Mouse (Mus musculus) heart, postnatal 14 days (tissue): ENCODE data around the gene Scrn3. TPM values are rescaled to one million over a fixed set of nuclear protein-coding genes. Genes with fewer than 3 reads are reported as not detected.

Experiments used
- DNase-seq, 2 experiments: peaks; one replicate each; pipeline ENCODE4 v3.0.0; 2021 to 2022
- intact Hi-C: fragments of 180-260 bp; cut with DNase I; formaldehyde crosslinking; loops from one replicate; pipeline ENCODE4 v1.15.1; 2025
- total RNA-seq, 2 experiments: library from RNA; stranded (reverse); gene quantifications; 2 replicates each; pipeline ENCODE4 v1.2.3; 2021

Gene Scrn3
- total RNA-seq, 2 experiments from 2014 or later, result 19.2 to 19.3 TPM

DNA sequence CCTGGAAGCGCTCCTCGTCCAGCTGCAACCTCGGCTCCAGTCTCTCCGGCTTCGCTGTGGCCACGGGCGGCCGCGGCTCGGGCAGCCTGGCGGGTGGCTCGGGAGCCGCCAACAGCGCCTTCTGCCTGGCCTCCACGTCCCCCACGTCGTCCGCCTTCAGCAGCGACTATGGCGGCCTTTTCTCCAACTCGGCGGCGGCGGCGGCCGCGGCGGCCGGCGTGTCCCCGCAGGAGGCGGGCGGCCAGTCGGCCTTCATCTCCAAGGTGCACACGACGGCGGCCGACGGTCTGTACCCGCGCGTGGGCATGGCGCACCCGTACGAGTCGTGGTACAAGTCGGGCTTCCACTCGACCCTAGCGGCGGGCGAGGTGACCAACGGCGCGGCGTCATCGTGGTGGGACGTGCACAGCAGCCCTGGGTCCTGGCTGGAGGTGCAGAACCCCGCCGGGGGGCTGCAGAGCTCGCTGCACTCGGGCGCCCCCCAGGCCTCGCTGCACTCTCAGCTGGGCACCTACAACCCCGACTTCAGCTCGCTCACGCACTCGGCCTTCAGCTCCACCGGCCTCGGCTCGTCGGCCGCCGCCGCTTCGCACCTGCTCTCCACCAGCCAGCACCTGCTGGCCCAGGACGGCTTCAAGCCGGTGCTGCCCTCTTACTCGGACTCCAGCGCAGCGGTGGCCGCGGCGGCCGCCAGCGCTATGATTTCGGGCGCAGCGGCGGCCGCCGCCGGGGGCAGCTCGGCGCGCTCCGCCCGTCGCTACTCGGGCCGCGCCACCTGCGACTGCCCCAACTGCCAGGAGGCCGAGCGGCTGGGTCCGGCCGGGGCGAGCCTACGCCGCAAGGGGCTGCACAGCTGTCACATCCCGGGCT lies 38.9 kb upstream of the Scrn3 start:
- intact Hi-C loops, result loop anchor here (2.0 to 10.0 kb wide), 3 partner anchors 296 to 1737 kb away; partner anchors contain the start of genes Hoxd10 and Hoxd9
- peak in 1 of 2 experiments; percentile 41 for DNase-seq

GRCm38 (mm10) chr2:73274119-73274920 lies 38.1 kb upstream of the Scrn3 start:
- intact Hi-C loops, result loop anchor here (2.0 to 10.0 kb wide), 3 partner anchors 297 to 1738 kb away; partner anchors contain the start of genes Hoxd10 and Hoxd9

GRCm38 (mm10) chr2:73275261-73276040 lies 37.0 kb upstream of the Scrn3 start:
- no peak for DNase-seq
- intact Hi-C loops, result loop anchor here (2.0 to 10.0 kb wide), 6 partner anchors 548 to 1739 kb away; partner anchors contain the start of genes Hoxd10 and Hoxd9

More at GRCm38 (mm10) chr2:73274119-73274920, 38.1 kb upstream of the Scrn3 start:
- DNase-seq, result peak; percentile 56 to 58

GRCm38 (mm10) chr2:73276141-73276571 lies 36.2 kb upstream of the Scrn3 start:
- intact Hi-C loops, result loop anchor here (5.0 to 10.0 kb wide), 5 partner anchors 549 to 1419 kb away; partner anchors contain the start of genes Hoxd10 and Hoxd9
- DNase-seq, result peak in 1 of 2 experiments; percentile 13

- peak in 1 of 2 experiments; percentile 12 for DNase-seq
- intact Hi-C loops, result loop anchor here (5.0 to 10.0 kb wide), 5 partner anchors 550 to 1418 kb away; partner anchors contain the start of genes Hoxd10 and Hoxd9
Observed at GRCm38 (mm10) chr2:73277021-73277708, 35.2 kb upstream of the Scrn3 start.

DNA sequence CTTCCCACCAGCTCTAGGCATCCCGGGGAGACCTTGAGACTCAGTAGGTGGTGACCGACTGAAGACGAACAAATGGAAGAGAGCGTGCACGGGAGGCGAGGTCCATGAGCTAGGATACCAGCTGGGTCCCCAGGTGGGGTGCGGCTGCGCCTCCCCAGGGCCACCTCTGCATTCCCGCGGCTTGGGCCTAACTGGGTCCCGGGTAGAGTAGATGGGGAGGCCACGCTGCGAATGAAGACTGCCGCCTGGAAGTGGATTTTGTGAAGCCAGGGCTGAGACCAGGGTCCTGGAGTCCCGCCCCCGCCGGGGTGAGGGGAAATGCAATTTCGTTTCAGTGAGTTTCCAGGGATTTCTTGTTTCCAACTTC lies 34.7 kb upstream of the Scrn3 start:
- intact Hi-C loops, result loop anchor here (1.0 to 10.0 kb wide), 6 partner anchors 110 to 1417 kb away; partner anchors contain the start of genes Hoxd10 and Hoxd9
- peak in 1 of 2 experiments; percentile 22 for DNase-seq

- intact Hi-C loops, result loop anchor here (1.0 to 10.0 kb wide), 6 partner anchors 111 to 1417 kb away; partner anchors contain the start of genes Hoxd10 and Hoxd9
- peak; percentile 92 to 94 for DNase-seq
Observed at GRCm38 (mm10) chr2:73278131-73278854, 34.1 kb upstream of the Scrn3 start.

- peak in 1 of 2 experiments; percentile 10 for DNase-seq
- intact Hi-C loops, result loop anchor here (1.0 to 10.0 kb wide), 6 partner anchors 112 to 1416 kb away; partner anchors contain the start of genes Hoxd10 and Hoxd9
Observed at GRCm38 (mm10) chr2:73278869-73279268, 33.5 kb upstream of the Scrn3 start.

DNA sequence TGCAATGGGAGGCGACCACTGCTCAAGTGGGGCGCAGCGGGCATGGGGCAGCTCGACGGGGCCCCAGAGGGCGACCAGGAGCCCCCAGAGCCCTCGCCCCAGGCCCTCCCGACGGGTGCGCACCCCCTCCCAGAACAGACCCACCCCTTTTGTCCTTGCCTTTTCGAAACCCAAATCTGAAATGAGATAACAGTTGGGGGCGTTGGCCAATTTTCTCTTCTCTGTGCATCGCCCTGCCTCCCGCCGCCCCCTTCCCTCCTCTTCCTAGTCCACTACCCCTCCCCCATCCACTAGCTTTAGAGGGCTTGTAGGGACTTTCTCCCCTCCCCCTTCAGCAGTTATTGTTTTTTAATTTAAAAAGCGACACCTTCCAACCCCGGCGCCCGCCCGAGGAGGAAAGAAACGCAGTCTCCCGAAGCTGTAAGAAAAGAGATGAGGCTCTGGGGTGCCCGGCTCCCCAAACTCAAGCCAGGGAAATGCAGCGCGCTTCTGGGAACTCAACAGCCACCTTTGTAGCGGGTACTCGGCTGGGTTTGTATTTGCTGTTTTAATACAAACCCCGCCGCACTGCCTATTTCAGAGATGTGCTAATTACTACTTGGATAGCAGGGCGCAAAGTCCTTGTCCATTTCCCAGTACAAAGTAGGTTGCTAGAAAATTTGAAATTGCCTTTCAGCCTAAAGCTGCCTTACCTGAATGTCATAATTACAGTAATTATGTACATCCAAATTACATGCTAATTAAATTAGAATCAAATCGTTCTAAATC lies 32.9 kb upstream of the Scrn3 start:
- intact Hi-C loops, result loop anchor here (5.0 to 10.0 kb wide), 5 partner anchors 552 to 1415 kb away; partner anchors contain the start of genes Hoxd10 and Hoxd9
- peak in 1 of 2 experiments; percentile 11 for DNase-seq

- DNase-seq, result peak in 1 of 2 experiments; percentile 13
- intact Hi-C loops, result no loop called here
Observed at GRCm38 (mm10) chr2:73280356-73281047, 31.9 kb upstream of the Scrn3 start.

DNA sequence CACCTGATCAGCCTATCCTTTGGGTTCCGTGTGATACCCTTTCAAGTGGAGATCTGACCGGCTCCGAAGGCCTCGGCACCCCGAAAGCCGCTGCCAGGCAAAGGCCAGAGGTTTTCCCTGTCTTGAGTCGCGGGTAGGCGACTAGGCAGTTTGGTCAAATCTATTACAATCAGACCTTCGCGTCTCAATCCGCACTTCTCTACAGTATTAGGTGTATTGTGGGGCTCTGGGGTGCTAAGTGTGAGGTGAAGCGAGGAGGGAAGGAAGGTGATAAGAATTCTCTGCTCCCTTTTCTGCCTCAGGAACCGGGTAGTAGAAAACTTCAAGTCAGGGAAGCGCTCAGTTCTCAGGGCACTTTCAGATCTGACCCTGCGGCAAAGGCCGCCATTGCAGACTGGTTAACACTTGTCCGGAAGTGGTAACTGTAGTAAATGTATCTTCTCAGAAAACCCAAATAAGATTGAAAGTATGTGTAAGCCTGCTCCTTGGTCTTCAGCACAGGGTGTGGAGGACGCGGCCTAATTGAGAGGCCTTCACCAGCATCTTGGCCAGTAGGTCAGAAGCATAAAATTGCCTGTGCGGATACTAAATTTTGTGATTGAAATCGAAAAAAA lies 31.2 kb upstream of the Scrn3 start:
- DNase-seq, result no peak
- intact Hi-C loops, result no loop called here

- intact Hi-C loops, result no loop called here
- DNase-seq, result no peak
Observed at GRCm38 (mm10) chr2:73281707-73282106, 30.7 kb upstream of the Scrn3 start.

GRCm38 (mm10) chr2:73285630-73286029 lies 26.8 kb upstream of the Scrn3 start:
- intact Hi-C loops, result no loop called here

GRCm38 (mm10) chr2:73291130-73291529 lies 21.3 kb upstream of the Scrn3 start:
- intact Hi-C loops, result no loop called here
- DNase-seq, result no peak

More at GRCm38 (mm10) chr2:73285630-73286029, 26.8 kb upstream of the Scrn3 start:
- peak in 1 of 2 experiments; percentile 20 for DNase-seq

- intact Hi-C loops, result no loop called here
- DNase-seq, result no peak
Observed at GRCm38 (mm10) chr2:73295023-73295422, 17.4 kb upstream of the Scrn3 start.

DNA sequence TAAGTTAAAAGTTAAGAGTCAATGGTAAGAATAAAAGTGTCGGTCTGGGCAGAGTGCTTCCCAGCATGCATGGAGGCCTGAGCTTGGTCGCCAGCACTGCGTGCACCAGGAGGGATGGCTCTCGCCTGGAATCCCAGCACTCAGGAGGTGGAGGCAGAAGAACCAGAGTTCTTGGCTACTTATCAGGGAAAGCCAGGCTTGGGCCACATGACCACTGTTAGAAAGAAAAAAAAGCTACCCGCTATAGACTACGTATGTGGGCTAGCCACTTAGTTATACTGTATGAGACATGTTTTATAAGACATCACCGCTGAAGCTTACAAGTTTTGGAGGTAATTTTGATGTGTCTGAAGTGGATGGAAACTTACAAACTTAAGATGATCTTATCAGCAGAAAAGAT lies 14.2 kb upstream of the Scrn3 start:
- intact Hi-C loops, result no loop called here
- no peak for DNase-seq
